Mouse (Mus musculus) urinary bladder, adult 18-20 months (tissue): ENCODE measurements around the gene Nos2.

Experiments used
- DNase-seq, 2 experiments: peaks; one replicate each; pipeline ENCODE4 v3.0.0; 2022; ENCODE audit warnings: low spot score in 2 of 2, mixed read lengths in 2 of 2

Nos2 gene

GRCm38 (mm10) chr11:78920411-78920939 is at the start of gene Nos2:
Gene Nos2 (plus strand): TSS chr11:78920787.
- DNase-seq, result no peak

- no peak for DNase-seq
These were observed 49.7 kb upstream of the Nos2 start for GRCm38 (mm10) chr11:78870891-78871290.

- DNase-seq, result no peak
These were observed 47.8 kb upstream of the Nos2 start for GRCm38 (mm10) chr11:78872782-78873181.

- no peak for DNase-seq
These were observed 40.9 kb upstream of the Nos2 start for GRCm38 (mm10) chr11:78879727-78880126.

GRCm38 (mm10) chr11:78886693-78887092 is 33.9 kb upstream of the Nos2 start:
- no peak for DNase-seq

- DNase-seq, result peak; percentile 33 to 76
These were observed 33.2 kb upstream of the Nos2 start for GRCm38 (mm10) chr11:78887102-78887971.

GRCm38 (mm10) chr11:78889156-78889555 is 31.4 kb upstream of the Nos2 start:
- no peak for DNase-seq

- no peak for DNase-seq
These were observed 24.0 kb upstream of the Nos2 start for GRCm38 (mm10) chr11:78896357-78897123.

GRCm38 (mm10) chr11:78915473-78915872 is 5.1 kb upstream of the Nos2 start:
- DNase-seq, result no peak

GRCm38 (mm10) chr11:78916410-78916809 is 4.2 kb upstream of the Nos2 start:
- no peak for DNase-seq

- DNase-seq, result no peak
These were observed 842 bp upstream of the Nos2 start for GRCm38 (mm10) chr11:78919745-78920144.

GRCm38 (mm10) chr11:78922678-78923407 is 2.3 kb downstream of the Nos2 start:
- DNase-seq, result peak; percentile 37

GRCm38 (mm10) chr11:78924111-78924510 is 3.5 kb downstream of the Nos2 start:
- DNase-seq, result no peak

- peak in 1 of 2 experiments; percentile 13 for DNase-seq
These were observed 4.3 kb downstream of the Nos2 start for GRCm38 (mm10) chr11:78924916-78925315.

GRCm38 (mm10) chr11:78929345-78929744 is 8.8 kb downstream of the Nos2 start:
- DNase-seq, result no peak

- no peak for DNase-seq
These were observed 13.7 kb downstream of the Nos2 start for GRCm38 (mm10) chr11:78934307-78934706.

- DNase-seq, result no peak
These were observed 14.1 kb downstream of the Nos2 start for GRCm38 (mm10) chr11:78934727-78935126.

GRCm38 (mm10) chr11:78935178-78935577 is 14.6 kb downstream of the Nos2 start:
- no peak for DNase-seq

- DNase-seq, result no peak
These were observed 22.5 kb downstream of the Nos2 start for GRCm38 (mm10) chr11:78943083-78943482.

GRCm38 (mm10) chr11:78950365-78950764 is 29.8 kb downstream of the Nos2 start:
- no peak for DNase-seq

GRCm38 (mm10) chr11:78952467-78952866 is 31.9 kb downstream of the Nos2 start:
- DNase-seq, result peak in 1 of 2 experiments; percentile 17

- peak; percentile 40 to 69 for DNase-seq
These were observed 35.7 kb downstream of the Nos2 start for GRCm38 (mm10) chr11:78956260-78956659.
